Mouse (Mus musculus): ENCODE measurements around the gene Gm38655. TPM values are rescaled to one million over a fixed set of nuclear protein-coding genes. Genes with fewer than 3 reads are reported as not detected.
"Not testable (repeated sequence)": the region's sequence is repeated elsewhere in the genome, so short reads cannot be mapped to it uniquely, and the experiment has no call there.

Gene Gm38655
- 6.2 and 6.9 TPM in 2 replicates for polyA plus RNA-seq (2012; rRNA removed)

DNA sequence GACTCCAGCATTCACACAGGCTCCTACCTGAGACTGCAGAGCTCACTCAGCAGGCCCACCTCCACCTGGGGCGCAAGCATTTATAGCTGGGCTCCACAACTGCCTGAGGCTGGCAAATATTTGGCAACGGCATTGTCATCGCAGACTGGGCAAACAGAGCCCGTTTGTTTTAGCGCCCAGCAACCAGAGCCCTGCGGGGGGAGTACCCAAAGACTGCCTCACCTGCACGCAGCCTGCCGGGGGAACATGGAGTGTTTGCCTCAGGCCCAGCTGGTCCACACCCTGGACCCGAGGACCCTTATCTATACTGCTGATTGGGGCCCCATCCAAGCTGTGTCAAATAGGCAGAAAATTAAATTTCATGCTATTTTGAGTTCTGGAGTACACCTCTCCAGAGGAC, at the start of gene Gm38655:
TSS of gene Gm38655 (minus strand) at position 61 of the 400 bp plus-strand sequence.
- 56% methylated on average over 9 of the region's 9 CpGs for WGBS
- H3K4me1 ChIP-seq (ENCODE audit: control insufficient read depth, insufficient read depth, low read length), result no peaks in the 10 kb centered on the region
- peak; percentile 43 for DNase-seq
- TF ChIP-seq POLR2A (IDR thresholded peaks at IDR 0.05; ENCODE audit: borderline replicate concordance, extremely low read depth, low read depth, low read length) (no peak; the same call in 1 of the 2 replicates), CTCF (IDR thresholded peaks at IDR 0.05; ENCODE audit: insufficient read depth, low read length) (no peak)
- H3K4me3 ChIP-seq (replicated peaks; ENCODE audit: extremely low read depth, low read depth, low read length), result no peak within 1 kb of the TSS

DNA sequence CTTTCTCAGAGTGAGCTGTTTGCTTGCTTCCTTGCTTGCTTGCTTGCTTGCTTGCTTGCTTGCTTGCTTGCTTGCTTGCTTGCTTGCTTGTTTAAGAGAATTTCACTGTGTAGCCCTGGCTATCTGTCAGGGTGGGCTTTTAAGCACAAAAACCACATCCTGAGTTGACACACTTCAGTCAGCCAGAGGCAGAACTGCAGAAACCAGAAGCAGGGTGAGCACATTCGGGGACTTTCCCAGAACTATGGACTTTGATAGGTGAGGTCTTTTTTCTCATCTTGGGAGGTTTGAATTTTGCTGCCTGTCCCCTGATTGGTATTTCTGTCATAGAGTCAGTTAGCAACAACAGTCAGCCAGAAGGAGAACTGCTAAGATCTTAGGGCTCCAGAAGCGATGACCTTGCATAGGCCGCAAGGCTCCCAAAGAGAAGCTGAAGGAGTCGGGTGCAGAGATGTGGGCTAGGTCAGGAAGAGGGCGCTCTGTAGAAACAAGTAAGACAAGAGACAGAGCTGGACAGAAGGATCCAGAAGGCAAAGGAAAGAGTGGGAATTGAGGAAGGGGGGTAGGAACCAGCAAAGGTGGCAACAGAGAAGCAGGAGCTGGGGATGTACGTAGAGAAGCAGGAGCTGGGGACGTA, 49.4 kb upstream of the Gm38655 start:
- TF ChIP-seq POLR2A (IDR thresholded peaks at IDR 0.05; ENCODE audit: borderline replicate concordance, extremely low read depth, low read depth, low read length) (no peak), CTCF (IDR thresholded peaks at IDR 0.05; ENCODE audit: insufficient read depth, low read length) (no peak)
- peaks cover 11% of the 10 kb centered on the region for H3K4me1 ChIP-seq (ENCODE audit: control insufficient read depth, insufficient read depth, low read length)
- no peak for DNase-seq
- 89% methylated on average over 7 of the region's 7 CpGs for WGBS
- H3K4me3 ChIP-seq (replicated peaks; ENCODE audit: extremely low read depth, low read depth, low read length), result no peak overlapping the region

DNA sequence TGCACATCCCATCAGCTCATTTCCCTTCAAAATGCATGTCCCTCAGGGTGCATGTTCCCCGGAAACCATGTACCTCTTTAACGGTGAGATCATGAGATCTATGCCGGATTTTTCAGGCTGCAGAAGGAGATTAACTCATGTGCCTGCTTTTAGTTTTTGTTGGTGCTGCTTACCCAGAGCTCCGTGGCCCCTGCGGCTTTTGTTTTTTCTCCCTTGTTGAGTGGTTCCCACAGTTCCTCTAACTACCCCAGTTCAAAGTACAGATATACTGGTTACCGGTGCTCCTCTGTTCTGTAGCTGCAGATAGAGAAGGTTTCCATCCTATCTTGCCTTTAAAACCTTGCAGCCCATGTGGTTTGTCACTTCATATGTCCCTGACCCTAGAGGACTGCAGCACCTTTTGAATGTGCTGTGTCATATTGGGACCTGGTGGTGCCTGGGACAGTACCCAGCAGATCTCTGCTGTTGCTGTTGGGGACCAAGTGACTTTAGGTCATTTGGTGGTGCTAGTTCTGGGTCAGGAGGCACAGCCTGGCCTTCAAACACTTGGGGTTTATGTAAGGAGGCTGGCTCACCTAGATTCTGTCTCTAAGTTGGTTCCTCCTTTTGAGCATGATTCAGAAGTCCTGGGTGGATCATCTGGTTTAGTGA, 47.8 kb upstream of the Gm38655 start:
- DNase-seq, result no peak
- Histone ChIP-seq H3K4me1 (ENCODE audit: control insufficient read depth, insufficient read depth, low read length) (peaks cover 11% of the 10 kb centered on the region), H3K4me3 (replicated peaks; ENCODE audit: extremely low read depth, low read depth, low read length) (no peak overlapping the region)
- 52% methylated on average over 6 of the region's 6 CpGs for WGBS
- TF ChIP-seq CTCF (IDR thresholded peaks at IDR 0.05; ENCODE audit: insufficient read depth, low read length), result no peak
- no peak for TF ChIP-seq POLR2A (IDR thresholded peaks at IDR 0.05; ENCODE audit: borderline replicate concordance, extremely low read depth, low read depth, low read length)

DNA sequence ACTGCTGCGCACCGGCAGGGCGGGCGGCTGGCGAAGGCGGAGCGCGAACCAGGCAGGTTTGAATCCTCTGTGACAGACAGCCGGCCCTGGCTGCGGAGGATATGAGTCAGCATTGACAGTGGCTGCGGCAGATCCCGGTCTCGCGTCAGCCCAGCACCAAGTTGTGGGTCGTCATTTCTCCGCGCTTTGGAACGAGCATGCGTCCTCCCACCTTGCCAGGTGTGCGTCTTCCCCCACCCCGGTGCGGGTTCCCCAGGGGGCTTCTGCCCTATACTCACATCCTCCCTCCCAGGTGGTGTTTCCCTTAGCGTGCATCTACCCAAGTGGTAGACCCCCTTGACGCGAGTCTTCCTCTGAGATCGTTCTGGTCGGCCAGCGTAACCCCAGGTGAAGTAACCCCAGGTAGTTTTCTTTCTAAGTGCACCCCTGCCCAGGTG, 47.3 kb upstream of the Gm38655 start:
- peak; percentile 18 for DNase-seq
- 29% methylated on average over 17 of the region's 28 CpGs for WGBS
- peaks cover 11% of the 10 kb centered on the region for H3K4me1 ChIP-seq (ENCODE audit: control insufficient read depth, insufficient read depth, low read length)
- H3K4me3 ChIP-seq (replicated peaks; ENCODE audit: extremely low read depth, low read depth, low read length), result not testable (repeated sequence)

DNA sequence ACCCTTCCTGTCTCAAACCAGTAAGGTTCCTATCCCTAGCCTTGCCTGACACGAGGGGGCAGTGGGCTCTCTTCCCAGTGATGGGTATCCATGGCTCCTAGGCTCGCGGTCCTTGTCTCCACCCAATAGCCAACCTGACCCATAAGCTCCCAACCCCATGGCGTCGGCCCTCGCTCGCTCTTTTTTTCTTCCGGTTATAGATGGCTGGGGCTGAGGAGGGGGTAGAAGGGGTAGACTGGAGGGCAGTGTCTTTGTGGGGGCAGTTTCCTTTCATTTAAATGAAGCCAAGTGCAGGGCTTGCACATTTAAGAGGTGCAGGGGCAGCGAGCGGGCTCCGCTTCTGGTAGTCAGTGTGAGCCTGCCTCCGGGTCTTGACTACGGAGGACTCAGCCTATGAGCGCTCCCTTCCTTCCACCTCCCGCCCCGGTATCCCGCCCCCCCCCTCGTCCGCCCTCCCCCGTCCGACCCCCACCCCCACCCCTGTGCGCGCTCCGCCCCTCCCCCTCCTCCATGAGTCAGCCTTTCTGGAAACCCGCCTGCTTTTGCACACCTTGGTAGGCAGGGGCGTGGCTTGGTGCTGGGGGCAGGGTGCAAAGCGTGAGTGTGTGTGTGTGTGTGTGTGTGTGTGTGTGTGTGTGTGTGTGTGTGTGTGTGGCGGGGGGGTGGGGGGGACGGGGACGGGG, 46.7 kb upstream of the Gm38655 start:
- WGBS, result 11% methylated on average over 21 of the region's 30 CpGs
- peak; percentile 56 for DNase-seq
- TF ChIP-seq POLR2A (IDR thresholded peaks at IDR 0.05; ENCODE audit: borderline replicate concordance, extremely low read depth, low read depth, low read length) (no peak), CTCF (IDR thresholded peaks at IDR 0.05; ENCODE audit: insufficient read depth, low read length) (no peak)
- H3K4me1 ChIP-seq (ENCODE audit: control insufficient read depth, insufficient read depth, low read length), result peaks cover 11% of the 10 kb centered on the region
- H3K4me3 ChIP-seq (replicated peaks; ENCODE audit: extremely low read depth, low read depth, low read length), result peak overlapping the region; percentile 52

DNA sequence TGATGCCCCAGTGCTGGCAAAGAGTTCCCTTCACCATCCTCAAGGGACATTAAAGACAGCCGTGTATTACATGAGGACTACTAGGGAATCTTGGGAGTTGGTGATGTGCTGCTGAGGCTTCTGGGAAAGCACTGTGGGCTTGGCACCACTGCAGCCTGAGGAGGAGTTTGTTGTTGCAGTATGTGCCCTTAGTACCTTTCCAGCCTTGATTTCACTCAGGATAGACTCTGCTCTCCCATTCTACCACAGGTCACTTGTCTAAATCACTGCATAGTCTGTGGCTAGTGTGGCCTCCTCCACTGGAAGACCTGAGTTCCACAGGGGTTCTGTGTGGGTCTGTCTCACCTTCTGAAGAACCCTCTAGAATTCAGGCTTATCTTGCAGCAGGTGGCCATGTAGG, 45.5 kb upstream of the Gm38655 start:
- Histone ChIP-seq H3K4me1 (ENCODE audit: control insufficient read depth, insufficient read depth, low read length) (peaks cover 11% of the 10 kb centered on the region), H3K4me3 (replicated peaks; ENCODE audit: extremely low read depth, low read depth, low read length) (no peak overlapping the region)
- WGBS, result 71% methylated on average over 1 of the region's 1 CpGs
- no peak for TF ChIP-seq POLR2A (IDR thresholded peaks at IDR 0.05; ENCODE audit: borderline replicate concordance, extremely low read depth, low read depth, low read length)
- TF ChIP-seq CTCF (IDR thresholded peaks at IDR 0.05; ENCODE audit: insufficient read depth, low read length), result no peak
- DNase-seq, result no peak

DNA sequence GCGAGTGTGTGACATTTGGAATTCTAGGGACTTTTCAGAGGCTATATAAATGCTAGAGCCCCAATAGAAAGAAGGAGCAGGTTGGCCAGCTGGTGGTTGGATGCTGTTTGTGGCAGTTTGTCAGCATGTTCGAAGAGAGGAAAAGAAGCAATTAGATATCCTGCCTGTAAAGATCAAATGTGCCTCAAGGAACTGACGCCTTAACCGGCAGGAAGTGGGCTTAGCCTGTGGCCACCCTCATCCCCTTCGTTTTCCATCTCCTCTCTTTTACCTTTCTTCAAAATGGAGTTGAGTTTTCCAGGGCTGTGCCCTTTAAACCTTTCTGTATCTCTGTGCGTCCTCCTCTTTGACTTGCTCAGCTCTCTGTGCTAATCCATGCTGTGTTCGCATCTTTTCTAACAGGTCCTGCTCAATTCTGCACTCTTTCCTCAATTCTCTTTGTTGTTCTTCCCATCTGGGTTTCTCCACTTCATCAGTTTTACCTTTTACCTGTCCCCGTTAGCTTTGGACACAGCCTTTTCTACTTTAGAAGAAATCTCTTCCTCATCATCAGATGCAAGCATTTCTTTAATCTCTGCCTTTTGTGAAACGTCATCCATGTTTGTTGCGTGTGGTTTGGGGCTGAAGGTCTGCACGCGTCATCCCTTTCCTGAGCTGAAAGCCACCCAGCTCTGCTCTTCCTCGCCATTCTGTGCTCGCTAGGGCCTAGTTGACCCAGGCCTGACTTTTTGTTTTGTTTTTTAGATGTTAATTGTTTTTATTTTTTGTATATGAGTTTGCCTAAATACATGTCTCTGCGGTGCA, 44.4 kb upstream of the Gm38655 start:
- Histone ChIP-seq H3K4me3 (replicated peaks; ENCODE audit: extremely low read depth, low read depth, low read length) (no peak overlapping the region), H3K4me1 (ENCODE audit: control insufficient read depth, insufficient read depth, low read length) (peaks cover 11% of the 10 kb centered on the region)
- DNase-seq, result no peak
- WGBS, result 88% methylated on average over 15 of the region's 15 CpGs
- no peak for TF ChIP-seq POLR2A (IDR thresholded peaks at IDR 0.05; ENCODE audit: borderline replicate concordance, extremely low read depth, low read depth, low read length)
- TF ChIP-seq CTCF (IDR thresholded peaks at IDR 0.05; ENCODE audit: insufficient read depth, low read length), result no peak

DNA sequence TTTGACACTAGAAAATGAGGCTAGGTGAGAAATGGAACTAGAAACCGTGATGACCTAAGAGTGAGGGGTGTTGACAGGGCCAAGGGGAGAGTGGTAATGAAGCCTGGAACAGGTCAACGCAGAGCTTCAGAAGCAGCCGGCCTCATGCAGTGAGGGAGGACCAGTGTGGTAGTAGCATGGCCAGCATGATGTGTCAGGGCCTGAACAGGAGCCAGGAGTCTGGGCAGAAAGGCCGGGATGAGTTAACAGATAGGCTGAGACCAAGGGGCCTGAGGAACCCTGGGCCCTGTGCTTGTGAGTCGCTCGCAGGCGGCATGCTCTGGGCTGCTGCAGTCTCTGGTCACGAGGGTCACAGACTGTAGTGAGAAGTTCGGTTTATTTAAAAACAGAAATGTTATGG, 43.7 kb upstream of the Gm38655 start:
- no peak for TF ChIP-seq POLR2A (IDR thresholded peaks at IDR 0.05; ENCODE audit: borderline replicate concordance, extremely low read depth, low read depth, low read length)
- no peak for TF ChIP-seq CTCF (IDR thresholded peaks at IDR 0.05; ENCODE audit: insufficient read depth, low read length)
- WGBS, result 91% methylated on average over 9 of the region's 9 CpGs
- Histone ChIP-seq H3K4me3 (replicated peaks; ENCODE audit: extremely low read depth, low read depth, low read length) (no peak overlapping the region), H3K4me1 (ENCODE audit: control insufficient read depth, insufficient read depth, low read length) (peaks cover 11% of the 10 kb centered on the region)
- DNase-seq, result no peak

DNA sequence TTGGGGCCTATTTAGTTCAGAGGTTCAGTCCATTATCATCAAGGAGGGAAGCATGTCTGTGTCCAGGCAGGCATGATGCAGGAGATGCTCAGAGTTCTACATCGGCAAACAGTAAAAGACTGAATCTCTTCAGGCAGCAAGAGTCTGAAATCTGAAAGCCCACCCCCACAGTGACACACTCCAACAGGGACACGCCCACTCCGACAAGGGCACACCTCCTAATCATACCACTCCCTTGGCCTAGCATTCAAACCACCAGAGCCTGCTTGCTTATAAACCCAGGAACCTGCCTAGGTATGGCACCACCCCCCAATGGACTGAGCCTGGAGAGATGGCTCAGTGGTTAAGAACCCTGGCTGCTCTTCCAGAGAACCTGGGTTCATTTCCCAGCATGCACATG, 40.2 kb upstream of the Gm38655 start:
- WGBS, result 84% methylated on average over 3 of the region's 3 CpGs
- no peak for DNase-seq
- no peak overlapping the region for H3K4me3 ChIP-seq (replicated peaks; ENCODE audit: extremely low read depth, low read depth, low read length)
- TF ChIP-seq CTCF (IDR thresholded peaks at IDR 0.05; ENCODE audit: insufficient read depth, low read length), result no peak
- TF ChIP-seq POLR2A (IDR thresholded peaks at IDR 0.05; ENCODE audit: borderline replicate concordance, extremely low read depth, low read depth, low read length), result no peak
- H3K4me1 ChIP-seq (ENCODE audit: control insufficient read depth, insufficient read depth, low read length), result no peaks in the 10 kb centered on the region

All from lung, adult 2 months (tissue).